Mouse (Mus musculus) T-cell, adult 66 days (primary cell): ENCODE measurements around the gene Myom3. TPM values are rescaled to one million over a fixed set of nuclear protein-coding genes. Genes with fewer than 3 reads are reported as not detected.

Experiments used
- total RNA-seq, 2 experiments: library from RNA; stranded (reverse); gene quantifications; 3 replicates in 1 of 2; 4 replicates in 1 of 2; pipeline ENCODE4 v1.2.4; 2023

Gene Myom3
- total RNA-seq: not detected

GRCm38 (mm10) chr4:135759356-135759976 lies at the start of gene Myom3:
Myom3 (plus strand) TSS chr4:135759715.

DNA sequence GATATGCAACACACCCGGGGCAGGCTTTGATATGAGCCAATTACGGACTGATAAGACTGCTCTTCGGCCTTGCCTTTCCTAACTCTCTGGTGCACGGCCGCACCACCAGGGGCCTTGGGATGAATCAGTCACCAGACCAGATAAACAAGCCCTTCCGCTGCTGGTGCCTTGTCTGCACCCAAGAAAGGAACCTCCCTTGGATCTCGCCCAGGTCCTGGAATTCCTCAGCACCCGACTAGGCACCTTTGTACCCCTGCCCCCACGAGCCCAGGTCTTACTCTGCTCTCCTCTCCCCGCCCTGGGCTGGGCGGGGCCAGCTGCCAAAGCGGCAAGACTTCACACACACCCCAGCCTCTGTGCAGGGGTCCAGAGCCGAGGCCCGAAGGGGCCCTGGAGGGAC lies 31.7 kb upstream of the Myom3 start, which contains the start of gene Il22ra1:
Gene Il22ra1 (plus strand): TSS at position 356 of the 400 bp plus-strand sequence.

GRCm38 (mm10) chr4:135855536-135856222 lies 96.2 kb downstream of the Myom3 start, which contains the start of gene Srsf10:
Srsf10 (plus strand) TSS chr4:135855747.

Other genes starting within 250 kb of the Myom3 start
- not detected for gene Grhl3, start 186.1 kb upstream of the Myom3 start, total RNA-seq
- not detected for gene Ifnlr1, start 73.4 kb upstream of the Myom3 start, total RNA-seq
- not detected for gene Il22ra1, start 31.5 kb upstream of the Myom3 start, total RNA-seq
- 100 to 1,000 TPM; 118 to 143 TPM for gene Srsf10, start 96.0 kb downstream of the Myom3 start, total RNA-seq
- 10 to 100 TPM; 82.3 to 88.7 TPM for gene Pnrc2, start 114.1 kb downstream of the Myom3 start, total RNA-seq
- 10 to 100 TPM; 18.9 to 21.8 TPM for gene Cnr2, start 135.7 kb downstream of the Myom3 start, total RNA-seq
- gene Fuca1, start 161.0 kb downstream of the Myom3 start, total RNA-seq: 10 to 100 TPM; 50.6 to 58.6 TPM
- 10 to 100 TPM; 28.3 to 30.3 TPM for gene Hmgcl, start 186.7 kb downstream of the Myom3 start, total RNA-seq
- 1 to 10 TPM; 6.4 to 7.6 TPM for gene Gale, start 204.0 kb downstream of the Myom3 start, total RNA-seq
- 100 to 1,000 TPM; 129 to 132 TPM for gene Lypla2, start 212.9 kb downstream of the Myom3 start, total RNA-seq
- 10 to 100 TPM; 30.9 to 33.6 TPM for gene Pithd1, start 227.5 kb downstream of the Myom3 start, total RNA-seq